Mouse (Mus musculus): ENCODE measurements around the gene Nck2. TPM values are rescaled to one million over a fixed set of nuclear protein-coding genes. Genes with fewer than 3 reads are reported as not detected.

The Nck2 gene
- total RNA-seq, 1 experiment, result 20.3 TPM

- no peak overlapping the region for H3K4me3 ChIP-seq (ENCODE audit: insufficient read depth in 1 of 2, low read depth in 1 of 2, low read length in 2 of 2, poor library complexity in 1 of 2, severe bottlenecking in 1 of 2)
- H3K4me1 ChIP-seq (ENCODE audit: control insufficient read depth in 2 of 2, insufficient read depth in 2 of 2, low read length in 2 of 2, poor library complexity in 1 of 2), result no peaks in the 10 kb centered on the region
- no peaks in the 10 kb centered on the region for H3K9me3 ChIP-seq (ENCODE audit: control insufficient read depth, insufficient read depth, low read depth, low read length)
- H3K27ac ChIP-seq (ENCODE audit: insufficient read depth, low read depth, low read length, poor library complexity, severe bottlenecking), result no peak overlapping the region
- in situ Hi-C loops (cut with MboI; ENCODE audit: low sequenced_read_pairs in 2 of 2, unreplicated experiment in 2 of 2), result no loop called here
- H3K36me3 ChIP-seq (ENCODE audit: control insufficient read depth, insufficient read depth, low read length, poor library complexity, severe bottlenecking), result no peaks in the 10 kb centered on the region
- H3K9ac ChIP-seq (ENCODE audit: insufficient read depth, low read depth, low read length, poor library complexity, severe bottlenecking), result no peak overlapping the region
- TF ChIP-seq MAFK (IDR thresholded peaks at IDR 0.05; ENCODE audit: insufficient read depth, low read depth, low read length), result no peak
- TF ChIP-seq HCFC1 (IDR thresholded peaks at IDR 0.05; ENCODE audit: borderline replicate concordance, insufficient read depth, low read length), result no peak
- TF ChIP-seq ZNF384 (IDR thresholded peaks at IDR 0.05; ENCODE audit: low read depth, low read length), result no peak
- TF ChIP-seq CHD2 (IDR thresholded peaks at IDR 0.05; ENCODE audit: low read depth, low read length), result no peak
- TF ChIP-seq ZC3H11A (IDR thresholded peaks at IDR 0.05; ENCODE audit: borderline replicate concordance, low read depth, low read length), result no peak
- no peak for DNase-seq (ENCODE audit: low read depth, low spot score)
These were observed 7.8 kb upstream of the Nck2 start for GRCm38 (mm10) chr1:43436554-43436953.

GRCm38 (mm10) chr1:43439261-43439660 lies 5.1 kb upstream of the Nck2 start:
- H3K9ac ChIP-seq (ENCODE audit: insufficient read depth, low read depth, low read length, poor library complexity, severe bottlenecking), result no peak overlapping the region
- no peak overlapping the region for H3K4me3 ChIP-seq (ENCODE audit: insufficient read depth in 1 of 2, low read depth in 1 of 2, low read length in 2 of 2, poor library complexity in 1 of 2, severe bottlenecking in 1 of 2)
- no peak for TF ChIP-seq CHD2 (IDR thresholded peaks at IDR 0.05; ENCODE audit: low read depth, low read length)
- no peak for TF ChIP-seq HCFC1 (IDR thresholded peaks at IDR 0.05; ENCODE audit: borderline replicate concordance, insufficient read depth, low read length)
- TF ChIP-seq ZNF384 (IDR thresholded peaks at IDR 0.05; ENCODE audit: low read depth, low read length), result no peak
- TF ChIP-seq MAFK (IDR thresholded peaks at IDR 0.05; ENCODE audit: insufficient read depth, low read depth, low read length), result no peak
- no peak for TF ChIP-seq ZC3H11A (IDR thresholded peaks at IDR 0.05; ENCODE audit: borderline replicate concordance, low read depth, low read length)
- no peaks in the 10 kb centered on the region for H3K36me3 ChIP-seq (ENCODE audit: control insufficient read depth, insufficient read depth, low read length, poor library complexity, severe bottlenecking)
- no peak for DNase-seq (ENCODE audit: low read depth, low spot score)
- no peaks in the 10 kb centered on the region for H3K9me3 ChIP-seq (ENCODE audit: control insufficient read depth, insufficient read depth, low read depth, low read length)
- in situ Hi-C loops (cut with MboI; ENCODE audit: low sequenced_read_pairs in 2 of 2, unreplicated experiment in 2 of 2), result no loop called here
- H3K27ac ChIP-seq (ENCODE audit: insufficient read depth, low read depth, low read length, poor library complexity, severe bottlenecking), result no peak overlapping the region
- H3K4me1 ChIP-seq (ENCODE audit: control insufficient read depth in 2 of 2, insufficient read depth in 2 of 2, low read length in 2 of 2, poor library complexity in 1 of 2), result no peaks in the 10 kb centered on the region

- in situ Hi-C loops (cut with MboI; ENCODE audit: low sequenced_read_pairs in 2 of 2, unreplicated experiment in 2 of 2), result no loop called here
- Histone ChIP-seq H3K9me3 (ENCODE audit: control insufficient read depth, insufficient read depth, low read depth, low read length) (no peaks in the 10 kb centered on the region), H3K4me1 (ENCODE audit: control insufficient read depth in 2 of 2, insufficient read depth in 2 of 2, low read length in 2 of 2, poor library complexity in 1 of 2) (peaks cover 0 to 2% of the 10 kb centered on the region in 2 experiments; a peak in 1 of 4 replicates), H3K27ac (ENCODE audit: insufficient read depth, low read depth, low read length, poor library complexity, severe bottlenecking) (no peak overlapping the region), H3K9ac (ENCODE audit: insufficient read depth, low read depth, low read length, poor library complexity, severe bottlenecking) (no peak overlapping the region), H3K4me3 (ENCODE audit: insufficient read depth in 1 of 2, low read depth in 1 of 2, low read length in 2 of 2, poor library complexity in 1 of 2, severe bottlenecking in 1 of 2) (no peak overlapping the region), H3K36me3 (ENCODE audit: control insufficient read depth, insufficient read depth, low read length, poor library complexity, severe bottlenecking) (no peaks in the 10 kb centered on the region)
- no peak for DNase-seq (ENCODE audit: low read depth, low spot score)
- TF ChIP-seq MAFK (IDR thresholded peaks at IDR 0.05; ENCODE audit: insufficient read depth, low read depth, low read length) (no peak), CHD2 (IDR thresholded peaks at IDR 0.05; ENCODE audit: low read depth, low read length) (no peak), ZC3H11A (IDR thresholded peaks at IDR 0.05; ENCODE audit: borderline replicate concordance, low read depth, low read length) (no peak), HCFC1 (IDR thresholded peaks at IDR 0.05; ENCODE audit: borderline replicate concordance, insufficient read depth, low read length) (no peak), ZNF384 (IDR thresholded peaks at IDR 0.05; ENCODE audit: low read depth, low read length) (no peak)
These were observed 1.8 kb upstream of the Nck2 start for GRCm38 (mm10) chr1:43442568-43442967.

- in situ Hi-C loops (cut with MboI; ENCODE audit: low sequenced_read_pairs in 2 of 2, unreplicated experiment in 2 of 2), result no loop called here
- Histone ChIP-seq H3K4me1 (ENCODE audit: control insufficient read depth in 2 of 2, insufficient read depth in 2 of 2, low read length in 2 of 2, poor library complexity in 1 of 2) (peaks cover 0 to 2% of the 10 kb centered on the region in 2 experiments; a peak in 1 of 4 replicates), H3K27ac (ENCODE audit: insufficient read depth, low read depth, low read length, poor library complexity, severe bottlenecking) (no peak overlapping the region), H3K9me3 (ENCODE audit: control insufficient read depth, insufficient read depth, low read depth, low read length) (no peaks in the 10 kb centered on the region), H3K4me3 (ENCODE audit: insufficient read depth in 1 of 2, low read depth in 1 of 2, low read length in 2 of 2, poor library complexity in 1 of 2, severe bottlenecking in 1 of 2) (peak overlapping the region; percentile 80 to 94), H3K36me3 (ENCODE audit: control insufficient read depth, insufficient read depth, low read length, poor library complexity, severe bottlenecking) (no peaks in the 10 kb centered on the region), H3K9ac (ENCODE audit: insufficient read depth, low read depth, low read length, poor library complexity, severe bottlenecking) (peak overlapping the region; percentile 85)
- DNase-seq (ENCODE audit: low read depth, low spot score), result peak; percentile 53
- TF ChIP-seq CHD2 (IDR thresholded peaks at IDR 0.05; ENCODE audit: low read depth, low read length) (no peak), HCFC1 (IDR thresholded peaks at IDR 0.05; ENCODE audit: borderline replicate concordance, insufficient read depth, low read length) (0 out of 2 replicates have a peak, but pooled peaks have one; percentile 11)
These were observed 1.1 kb downstream of the Nck2 start for GRCm38 (mm10) chr1:43445170-43446088.
